Mouse (Mus musculus) erythroblast, embryonic 14.5 days (primary cell): Measurements from ENCODE around the gene Stk33.

Source experiments
- GATA1 ChIP-seq: IDR thresholded peaks from 2 replicates; pipeline ENCODE4 v1.6.1; 2012; ENCODE audit warnings: low read length, inconsistent platforms, mixed read lengths
- TAL1 ChIP-seq: IDR thresholded peaks from 3 replicates; pipeline ENCODE4 v1.6.1; 2012; ENCODE audit warnings: low read length, inconsistent platforms, mixed read lengths

DNA sequence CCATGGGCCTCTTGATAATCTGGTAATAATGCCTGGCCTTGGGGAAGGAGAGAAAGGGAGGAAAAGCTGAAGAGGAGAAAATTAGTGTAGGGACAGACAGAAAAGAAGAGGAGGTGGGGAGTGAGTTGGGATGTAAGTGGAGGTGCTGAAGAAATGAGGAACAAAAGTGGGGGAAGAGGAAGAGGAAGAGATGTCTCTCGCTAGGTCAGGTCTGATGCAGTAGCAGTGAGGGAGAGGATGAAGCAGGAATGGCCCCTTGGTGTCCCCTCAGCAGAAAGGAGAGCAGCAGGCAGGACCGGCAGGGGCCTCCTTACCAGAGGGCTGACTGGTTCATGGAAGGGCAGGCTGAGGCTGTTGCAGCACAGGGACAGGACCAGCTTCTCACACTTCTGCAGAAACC lies 16.9 kb upstream of the Stk33 start:
- no peak for TF ChIP-seq GATA1
- no peak for TF ChIP-seq TAL1
